Mouse (Mus musculus) lung, embryonic 16.5 days (tissue): ENCODE results near the gene Coq10b. TPM values are rescaled to one million over a fixed set of nuclear protein-coding genes. Genes with fewer than 3 reads are reported as not detected.

Experiments used
- ATAC-seq: fragments of 200-750 bp; cut with Nextera tagmentation; 2 replicates; pipeline ENCODE4 v1.8.0; 2017; ENCODE audit warnings: low read depth, mild to moderate bottlenecking, moderate library complexity
- H3K27ac ChIP-seq: fragments of 300-500 bp; sonication (generic); 2 replicates; pipeline ENCODE4 v1.5.1; 2014; ENCODE audit warnings: mild to moderate bottlenecking, control low read depth, low read length
- H3K27me3 ChIP-seq: fragments of 300-500 bp; sonication (generic); 2 replicates; pipeline ENCODE4 v1.6.1; 2014; ENCODE audit warnings: low read depth, low read length, mixed read lengths; ENCODE audit not compliant: control insufficient read depth, insufficient read depth
- H3K36me3 ChIP-seq: fragments of 300-500 bp; sonication (generic); 2 replicates; pipeline ENCODE4 v1.6.1; 2014; ENCODE audit warnings: low read length; ENCODE audit not compliant: control insufficient read depth, insufficient read depth
- H3K4me1 ChIP-seq: fragments of 300-500 bp; sonication (generic); replicated peaks from 2 replicates; pipeline ENCODE4 v1.6.1; 2014; ENCODE audit warnings: low read length, mixed read lengths; ENCODE audit not compliant: control insufficient read depth, insufficient read depth
- H3K4me2 ChIP-seq: fragments of 300-500 bp; sonication (generic); 2 replicates; pipeline ENCODE4 v1.6.1; 2014; ENCODE audit warnings: low read depth, low read length, control low read depth
- H3K4me3 ChIP-seq: fragments of 300-500 bp; sonication (generic); 2 replicates; pipeline ENCODE4 v1.5.1; 2014; ENCODE audit warnings: mild to moderate bottlenecking, low read length, control low read depth
- H3K9ac ChIP-seq: fragments of 300-500 bp; sonication (generic); 2 replicates; pipeline ENCODE4 v1.6.1; 2014; ENCODE audit warnings: low read length, control low read depth
- H3K9me3 ChIP-seq: fragments of 300-500 bp; sonication (generic); 2 replicates; pipeline ENCODE4 v1.6.1; 2016; ENCODE audit warnings: low read length; ENCODE audit not compliant: control insufficient read depth
- WGBS: fragments of 180-500 bp; shearing (Covaris S2); extraction: QIAGEN DNeasy Blood & Tissue Kit; methylation state at CpG from one replicate; pipeline ENCODE4 v1.1.7; 2014; 5-methylcytosine and 5-hydroxymethylcytosine counted together
- polyA plus RNA-seq: library from polyadenylated mRNA; unstranded; fragments of >200 nt; fragmentation: Nextera tagmentation; extraction: Ambion mirVana; gene quantifications from 2 replicates; pipeline ENCODE4 v1.2.1, GENCODE M21; 2015

Gene Coq10b
- polyA plus RNA-seq, 1 experiment from 2014 or later, result 18.0 TPM

DNA sequence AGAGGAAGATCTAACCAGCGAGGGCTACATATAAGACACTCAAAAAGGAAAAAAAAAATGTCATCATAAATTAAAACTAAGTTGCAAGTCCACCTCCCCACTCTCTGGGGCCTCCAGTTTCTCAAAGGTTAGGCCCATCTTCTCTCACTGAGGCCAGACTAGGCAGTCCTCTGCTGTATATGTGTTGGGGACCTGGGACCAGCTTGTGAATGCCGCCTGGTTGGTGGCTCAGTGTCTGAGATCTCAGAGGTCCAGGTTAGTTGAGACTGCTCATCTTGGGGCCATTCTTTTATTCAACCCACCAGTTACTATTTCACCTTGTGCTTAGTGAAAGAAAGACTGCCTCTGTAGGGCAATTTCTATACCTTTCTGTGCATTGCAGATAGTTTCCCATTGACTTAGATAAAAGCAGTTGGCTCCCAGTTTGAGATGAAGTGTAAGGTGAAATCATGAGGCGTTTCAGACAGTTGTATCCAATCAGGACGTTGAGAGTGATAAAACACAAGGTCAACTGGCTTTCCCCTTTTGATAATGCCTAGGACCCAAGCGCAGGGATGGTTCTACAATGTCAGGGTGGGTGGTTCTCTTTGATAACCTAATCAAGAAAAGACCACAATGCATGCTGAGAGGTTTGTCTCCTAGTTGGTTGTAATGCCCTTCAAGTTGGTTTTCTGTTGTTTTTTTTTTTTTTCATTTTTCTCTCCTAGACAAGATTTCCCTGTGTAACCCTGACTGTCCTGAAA, 23.3 kb downstream of the Coq10b start:
- no peaks in the 10 kb centered on the region for H3K4me1 ChIP-seq
- WGBS, result 58% methylated on average over 5 of the region's 5 CpGs
- no peak overlapping the region for H3K4me2 ChIP-seq
- H3K27me3 ChIP-seq, result no peaks in the 10 kb centered on the region
- no peak overlapping the region for H3K27ac ChIP-seq
- ATAC-seq, result no peak
- H3K4me3 ChIP-seq, result no peak overlapping the region
- H3K9ac ChIP-seq, result no peak overlapping the region
- no peaks in the 10 kb centered on the region for H3K9me3 ChIP-seq
- H3K36me3 ChIP-seq, result peaks cover 20% of the 10 kb centered on the region

DNA sequence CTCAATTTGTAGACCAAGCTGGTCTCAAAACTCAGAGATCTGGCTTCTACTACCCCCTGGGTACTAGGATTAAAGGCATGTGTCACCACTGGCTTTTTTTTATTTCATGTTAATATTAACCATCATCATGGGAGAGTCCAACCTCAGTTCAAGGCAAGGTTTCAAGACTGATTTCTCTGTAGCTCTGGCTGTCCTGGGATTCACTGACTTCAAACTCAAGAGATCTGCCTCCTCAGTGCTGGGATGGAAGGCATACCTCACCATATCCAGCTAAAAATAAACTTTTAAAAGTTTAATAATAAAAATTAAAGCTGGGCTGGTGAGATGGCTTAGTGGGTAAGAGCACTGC, 23.8 kb downstream of the Coq10b start:
- H3K4me2 ChIP-seq, result no peak overlapping the region
- no peak overlapping the region for H3K27ac ChIP-seq
- no peaks in the 10 kb centered on the region for H3K27me3 ChIP-seq
- H3K4me1 ChIP-seq, result no peaks in the 10 kb centered on the region
- no peak overlapping the region for H3K4me3 ChIP-seq
- H3K36me3 ChIP-seq, result peaks cover 23% of the 10 kb centered on the region
- ATAC-seq, result no peak
- no peaks in the 10 kb centered on the region for H3K9me3 ChIP-seq
- no peak overlapping the region for H3K9ac ChIP-seq

DNA sequence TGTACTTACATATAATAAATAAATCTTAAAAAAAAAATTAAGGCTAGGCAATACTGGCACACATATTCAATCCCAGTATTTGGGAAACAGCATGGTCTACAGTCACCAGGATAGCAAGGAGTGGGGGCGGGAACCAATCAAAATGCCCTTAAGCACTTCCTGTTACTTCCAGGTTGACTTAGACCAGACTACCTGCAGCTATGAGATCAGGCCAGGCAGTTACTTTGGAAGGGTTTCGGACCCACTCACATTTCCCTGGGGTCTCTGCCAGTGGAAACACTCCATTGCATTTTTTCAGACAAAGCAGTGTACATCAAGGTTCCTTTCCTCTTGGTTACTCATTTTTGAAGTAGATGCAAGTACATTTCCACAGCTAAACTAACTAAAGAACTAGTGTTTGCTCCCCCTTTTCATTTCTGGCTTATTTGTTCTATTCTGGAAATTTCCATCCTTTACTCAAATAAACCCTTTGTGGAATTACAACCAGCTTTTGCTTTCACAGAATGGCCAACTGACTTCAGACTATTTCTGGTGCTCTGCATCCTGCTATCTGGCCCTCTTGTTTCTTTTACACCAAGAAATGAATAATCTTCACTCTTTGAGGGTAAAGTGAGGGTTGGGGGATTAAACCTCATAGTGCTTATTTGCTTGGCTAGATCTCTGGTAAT, 24.4 kb downstream of the Coq10b start:
- Histone ChIP-seq H3K36me3 (peaks cover 25% of the 10 kb centered on the region), H3K9me3 (no peaks in the 10 kb centered on the region), H3K9ac (no peak overlapping the region), H3K27ac (no peak overlapping the region), H3K27me3 (no peaks in the 10 kb centered on the region), H3K4me2 (no peak overlapping the region), H3K4me1 (no peaks in the 10 kb centered on the region), H3K4me3 (no peak overlapping the region)
- 0 out of 2 replicates have a peak, but pooled peaks have one; percentile 31 for ATAC-seq
- 80% methylated on average over 2 of the region's 2 CpGs for WGBS

DNA sequence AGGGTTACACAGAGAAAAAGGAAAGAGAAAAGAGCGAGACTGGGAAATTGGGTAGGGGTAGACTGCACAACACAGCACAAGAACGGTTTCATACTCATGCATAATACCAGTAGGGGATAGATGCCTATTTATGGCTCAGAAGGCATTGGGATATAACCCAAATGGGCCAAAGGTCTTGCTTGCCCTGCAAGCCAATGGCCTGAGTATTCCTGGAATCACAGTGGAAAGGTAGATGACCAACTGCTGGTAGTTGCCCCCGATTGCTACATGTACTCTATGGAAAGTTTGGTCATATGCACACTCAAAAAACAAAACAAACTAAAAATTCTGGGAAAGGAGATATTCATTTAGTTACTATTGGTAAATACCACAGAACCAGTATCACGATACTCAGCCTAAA, 27.1 kb downstream of the Coq10b start:
- Histone ChIP-seq H3K27ac (no peak overlapping the region), H3K4me2 (no peak overlapping the region), H3K4me3 (no peak overlapping the region), H3K9ac (no peak overlapping the region), H3K36me3 (peaks cover 45% of the 10 kb centered on the region), H3K27me3 (no peaks in the 10 kb centered on the region), H3K4me1 (0 out of 2 replicates have a peak, but pooled peaks cover 2% of the 10 kb centered on the region), H3K9me3 (0 out of 2 replicates have a peak, but pooled peaks cover 3% of the 10 kb centered on the region)
- WGBS, result 96% methylated on average over 4 of the region's 4 CpGs
- ATAC-seq, result no peak

DNA sequence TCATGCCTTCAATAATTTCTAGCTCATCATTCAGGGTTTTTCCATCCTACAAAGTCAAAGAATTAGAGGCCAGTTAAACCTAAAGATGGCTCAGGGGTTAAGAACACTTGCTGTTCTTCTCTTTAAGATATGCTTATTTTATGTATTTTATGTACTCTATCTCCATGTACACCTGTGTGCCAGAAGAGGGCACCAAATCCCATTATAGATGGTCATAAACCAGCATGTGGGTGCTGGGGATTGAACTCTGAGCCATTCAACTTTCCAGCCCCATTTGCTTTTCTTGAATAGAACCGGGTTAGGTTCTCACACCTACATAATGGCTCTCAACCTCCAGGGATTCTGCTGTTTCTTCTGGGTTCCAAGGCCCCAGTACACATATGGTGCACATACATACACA, 29.5 kb downstream of the Coq10b start:
- Histone ChIP-seq H3K27ac (no peak overlapping the region), H3K4me3 (no peak overlapping the region), H3K27me3 (no peaks in the 10 kb centered on the region), H3K4me1 (peaks cover 13% of the 10 kb centered on the region), H3K9ac (no peak overlapping the region), H3K36me3 (peaks cover 45% of the 10 kb centered on the region), H3K9me3 (0 out of 2 replicates have a peak, but pooled peaks cover 3% of the 10 kb centered on the region), H3K4me2 (no peak overlapping the region)
- WGBS, result 78% methylated on average over 1 of the region's 1 CpGs
- ATAC-seq, result no peak

DNA sequence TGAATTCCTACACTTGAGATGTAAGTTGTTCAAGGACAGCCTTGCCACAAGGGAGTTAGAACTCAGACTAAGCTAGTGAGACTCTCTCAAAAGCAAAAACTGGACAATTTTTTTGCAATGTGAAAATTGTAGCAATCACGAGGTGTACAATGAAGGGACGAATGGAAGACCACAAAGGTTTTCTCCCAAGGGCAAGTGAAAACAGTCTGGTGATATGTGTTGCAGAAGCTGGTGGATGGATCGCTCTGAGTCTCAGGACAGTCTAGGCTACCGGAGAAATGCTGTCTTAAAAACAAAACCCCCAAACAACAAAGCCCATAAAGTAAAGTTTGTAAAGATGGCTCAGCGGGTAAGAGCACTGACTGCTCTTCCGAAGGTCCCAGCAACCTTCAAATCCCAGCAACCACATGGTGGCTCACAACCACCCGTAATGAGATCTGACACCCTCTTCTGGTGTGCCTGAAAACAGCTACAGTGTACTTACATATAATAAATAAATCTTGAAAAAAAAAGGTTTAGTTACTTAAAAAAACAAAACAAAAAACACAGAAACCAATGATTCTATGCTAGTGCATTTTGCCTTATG, 33.3 kb downstream of the Coq10b start:
- 46% methylated on average over 7 of the region's 7 CpGs for WGBS
- Histone ChIP-seq H3K4me3 (peak overlapping the region; percentile 18; the same call in 1 of the 2 replicates), H3K9me3 (0 out of 2 replicates have a peak, but pooled peaks cover 3% of the 10 kb centered on the region), H3K27ac (no peak overlapping the region), H3K9ac (0 out of 2 replicates have a peak overlapping the region, but pooled peaks have one; percentile 14), H3K36me3 (peaks cover 25% of the 10 kb centered on the region), H3K4me2 (peak overlapping the region; percentile 77), H3K27me3 (no peaks in the 10 kb centered on the region), H3K4me1 (peaks cover 25% of the 10 kb centered on the region)
- ATAC-seq, result no peak

DNA sequence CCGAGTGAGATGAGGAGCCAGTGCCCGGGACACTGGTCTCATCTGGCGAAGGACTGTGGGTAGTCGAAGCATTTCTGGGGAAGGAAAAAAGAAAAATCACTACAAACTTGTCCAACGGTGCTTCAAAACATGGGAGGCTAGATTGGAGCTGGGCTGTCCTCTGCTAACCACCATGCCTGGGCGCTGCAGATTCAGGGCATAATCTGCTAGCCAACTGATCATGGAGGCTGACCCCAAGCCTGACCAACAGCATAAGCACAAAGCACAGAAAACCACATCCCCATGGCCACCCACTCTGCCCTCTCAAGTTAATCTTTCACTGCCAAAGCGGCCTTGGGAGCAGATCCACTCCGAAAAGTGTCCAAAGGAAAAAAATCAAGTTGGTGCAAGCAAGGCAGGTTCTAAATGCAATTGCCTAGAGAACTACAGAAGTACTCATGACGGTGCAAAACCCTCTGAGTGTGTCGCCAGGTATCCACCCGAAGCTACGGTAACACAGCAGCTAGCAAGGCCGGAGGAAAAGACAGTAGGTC, 34.4 kb downstream of the Coq10b start:
- Histone ChIP-seq H3K4me1 (peaks cover 25% of the 10 kb centered on the region), H3K4me2 (peak overlapping the region; percentile 77), H3K27me3 (no peaks in the 10 kb centered on the region), H3K9me3 (0 out of 2 replicates have a peak, but pooled peaks cover 3% of the 10 kb centered on the region), H3K36me3 (peaks cover 25% of the 10 kb centered on the region), H3K9ac (peak overlapping the region; percentile 96), H3K27ac (peak overlapping the region; percentile 97), H3K4me3 (peak overlapping the region; percentile 99)
- under 1% methylated on average over 13 of the region's 13 CpGs for WGBS
- peak; percentile 0; the same call in 1 of the 2 replicates for ATAC-seq

DNA sequence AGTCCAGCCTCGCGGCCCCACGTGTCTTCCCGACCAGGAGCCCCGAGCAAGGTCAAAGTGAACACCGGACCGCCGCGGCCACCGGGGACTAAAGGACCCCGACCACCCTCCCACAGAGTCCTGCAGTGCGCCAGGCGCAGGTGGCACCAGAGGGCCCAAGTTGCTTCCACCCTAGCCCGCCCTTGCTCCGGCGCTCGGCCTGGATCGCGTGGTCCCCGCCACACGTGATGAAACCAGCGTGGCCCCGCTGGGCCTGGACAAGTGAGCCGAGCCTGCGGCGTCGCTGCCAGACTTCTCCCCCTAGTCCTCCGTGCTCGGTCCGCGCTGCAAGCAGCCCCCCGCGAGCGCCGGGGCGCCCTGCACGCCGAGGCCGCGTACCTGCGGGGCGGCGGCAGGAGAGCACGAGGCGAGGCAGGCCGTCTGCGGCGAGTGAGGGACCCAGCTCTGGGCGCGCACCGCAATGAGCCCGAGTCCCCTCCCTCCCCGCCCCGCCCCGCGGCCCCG, 34.9 kb downstream of the Coq10b start:
- peaks cover 24% of the 10 kb centered on the region for H3K36me3 ChIP-seq
- WGBS, result under 1% methylated on average over 31 of the region's 57 CpGs
- H3K27me3 ChIP-seq, result no peaks in the 10 kb centered on the region
- H3K9ac ChIP-seq, result peak overlapping the region; percentile 96
- peak overlapping the region; percentile 77 for H3K4me2 ChIP-seq
- H3K27ac ChIP-seq, result peak overlapping the region; percentile 97
- H3K4me3 ChIP-seq, result peak overlapping the region; percentile 99
- 0 out of 2 replicates have a peak, but pooled peaks cover 3% of the 10 kb centered on the region for H3K9me3 ChIP-seq
- peak; percentile 54 for ATAC-seq
- H3K4me1 ChIP-seq, result peaks cover 25% of the 10 kb centered on the region
